Mouse (Mus musculus) embryonic facial prominence, embryonic 15.5 days (tissue): ENCODE measurements around the gene Smbd1. TPM values are rescaled to one million over a fixed set of nuclear protein-coding genes. Genes with fewer than 3 reads are reported as not detected.

Experiments used
- ATAC-seq: fragments of 200-750 bp; cut with Nextera tagmentation; 2 replicates; pipeline ENCODE4 v1.8.0; 2017; ENCODE audit warnings: low read depth, moderate TSS enrichment; ENCODE audit not compliant: insufficient number of reproducible peaks, low FRiP score, low TSS enrichment
- H3K27ac ChIP-seq: fragments of 300-500 bp; sonication (generic); replicated peaks from 2 replicates; pipeline ENCODE4 v1.5.1; 2015; ENCODE audit warnings: mild to moderate bottlenecking, inconsistent platforms
- H3K27me3 ChIP-seq: fragments of 300-500 bp; sonication (generic); 2 replicates; pipeline ENCODE4 v1.6.1; 2015; ENCODE audit warnings: inconsistent platforms
- H3K36me3 ChIP-seq: fragments of 300-500 bp; sonication (generic); 2 replicates; pipeline ENCODE4 v1.6.1; 2015; ENCODE audit warnings: mild to moderate bottlenecking, inconsistent platforms
- H3K4me1 ChIP-seq: fragments of 300-500 bp; sonication (generic); 2 replicates; pipeline ENCODE4 v1.6.1; 2015; ENCODE audit warnings: inconsistent platforms
- H3K4me2 ChIP-seq: fragments of 300-500 bp; sonication (generic); replicated peaks from 2 replicates; pipeline ENCODE4 v1.6.1; 2015; ENCODE audit warnings: mild to moderate bottlenecking, inconsistent platforms
- H3K4me3 ChIP-seq: fragments of 300-500 bp; sonication (generic); replicated peaks from 2 replicates; pipeline ENCODE4 v1.5.1; 2015; ENCODE audit warnings: mild to moderate bottlenecking, inconsistent platforms
- H3K9ac ChIP-seq: fragments of 300-500 bp; sonication (generic); 2 replicates; pipeline ENCODE4 v1.6.1; 2015; ENCODE audit warnings: inconsistent platforms
- H3K9me3 ChIP-seq: fragments of 300-500 bp; sonication (generic); replicated peaks from 2 replicates; pipeline ENCODE4 v1.6.1; 2016; ENCODE audit warnings: inconsistent platforms
- WGBS: fragments of 180-500 bp; shearing (Covaris S2); methylation state at CpG from one replicate; pipeline ENCODE4 v1.1.7; 2015; 5-methylcytosine and 5-hydroxymethylcytosine counted together
- polyA plus RNA-seq: library from polyadenylated mRNA; unstranded; fragments of >200 nt; fragmentation: Nextera tagmentation; extraction: Ambion mirVana; gene quantifications from 2 replicates; pipeline ENCODE4 v1.2.1, GENCODE M21; 2015

The Smbd1 gene
- polyA plus RNA-seq, 1 experiment from 2014 or later, result not detected

- ATAC-seq, result no peak
- no peaks in the 10 kb centered on the region for H3K9me3 ChIP-seq
- 59% methylated on average over 8 of the region's 8 CpGs for WGBS
- H3K27ac ChIP-seq, result no peak overlapping the region
- no peaks in the 10 kb centered on the region for H3K4me1 ChIP-seq
- H3K36me3 ChIP-seq, result no peaks in the 10 kb centered on the region
- H3K27me3 ChIP-seq, result 0 out of 2 replicates have a peak, but pooled peaks cover 3% of the 10 kb centered on the region
- H3K4me2 ChIP-seq, result no peak overlapping the region
- no peak overlapping the region for H3K4me3 ChIP-seq
- no peak overlapping the region for H3K9ac ChIP-seq
Measured at GRCm38 (mm10) chr16:32778956-32779355, 31.3 kb downstream of the Smbd1 start.

- Histone ChIP-seq H3K27ac (no peak overlapping the region), H3K9ac (no peak overlapping the region), H3K4me2 (no peak overlapping the region), H3K4me3 (no peak overlapping the region), H3K36me3 (no peaks in the 10 kb centered on the region), H3K27me3 (0 out of 2 replicates have a peak, but pooled peaks cover 3% of the 10 kb centered on the region), H3K9me3 (no peaks in the 10 kb centered on the region), H3K4me1 (no peaks in the 10 kb centered on the region)
- ATAC-seq, result no peak
- 77% methylated on average over 10 of the region's 10 CpGs for WGBS
Measured at GRCm38 (mm10) chr16:32776676-32777075, 33.6 kb downstream of the Smbd1 start.

GRCm38 (mm10) chr16:32766904-32767303 is 43.4 kb downstream of the Smbd1 start:
- Histone ChIP-seq H3K4me1 (no peaks in the 10 kb centered on the region), H3K9me3 (no peaks in the 10 kb centered on the region), H3K27ac (no peak overlapping the region), H3K27me3 (no peaks in the 10 kb centered on the region), H3K4me2 (no peak overlapping the region), H3K36me3 (no peaks in the 10 kb centered on the region), H3K9ac (no peak overlapping the region), H3K4me3 (no peak overlapping the region)
- ATAC-seq, result no peak
- WGBS, result 91% methylated on average over 7 of the region's 7 CpGs

GRCm38 (mm10) chr16:32764961-32765360 is 45.3 kb downstream of the Smbd1 start:
- ATAC-seq, result no peak
- H3K27me3 ChIP-seq, result no peaks in the 10 kb centered on the region

GRCm38 (mm10) chr16:32764550-32764949 is 45.7 kb downstream of the Smbd1 start:
- WGBS, result 82% methylated on average over 2 of the region's 2 CpGs
- H3K4me1 ChIP-seq, result no peaks in the 10 kb centered on the region
- no peaks in the 10 kb centered on the region for H3K27me3 ChIP-seq
- no peaks in the 10 kb centered on the region for H3K36me3 ChIP-seq
- no peak overlapping the region for H3K9ac ChIP-seq
- H3K4me2 ChIP-seq, result no peak overlapping the region
- ATAC-seq, result no peak
- H3K27ac ChIP-seq, result no peak overlapping the region
- no peak overlapping the region for H3K4me3 ChIP-seq
- no peaks in the 10 kb centered on the region for H3K9me3 ChIP-seq

More at GRCm38 (mm10) chr16:32764961-32765360, 45.3 kb downstream of the Smbd1 start:
- H3K9ac ChIP-seq, result no peak overlapping the region
- no peak overlapping the region for H3K4me2 ChIP-seq
- no peak overlapping the region for H3K27ac ChIP-seq
- H3K4me3 ChIP-seq, result no peak overlapping the region
- WGBS, result 80% methylated on average over 6 of the region's 6 CpGs
- no peaks in the 10 kb centered on the region for H3K9me3 ChIP-seq
- no peaks in the 10 kb centered on the region for H3K4me1 ChIP-seq
- H3K36me3 ChIP-seq, result no peaks in the 10 kb centered on the region

Other genes starting within 250 kb of the Smbd1 start
- 19.8 and 24.0 TPM in 2 replicates for gene Tfrc, start 201.6 kb downstream of the Smbd1 start, polyA plus RNA-seq
- 16.3 and 19.3 TPM in 2 replicates for gene Tnk2, start 166.6 kb downstream of the Smbd1 start, polyA plus RNA-seq
- 1.2 and 2.3 TPM in 2 replicates for gene Muc4, start 74.6 kb downstream of the Smbd1 start, polyA plus RNA-seq
- 0.55 and 1.2 TPM in 2 replicates for gene Muc20, start 13.0 kb downstream of the Smbd1 start, polyA plus RNA-seq
- gene Fyttd1, start 67.0 kb upstream of the Smbd1 start, polyA plus RNA-seq, result 90.0 and 99.3 TPM in 2 replicates
- 22.8 and 23.7 TPM in 2 replicates for gene Rubcn, start 67.3 kb upstream of the Smbd1 start, polyA plus RNA-seq
- gene Lrch3, start 103.6 kb upstream of the Smbd1 start, polyA plus RNA-seq, result 20.5 and 22.2 TPM in 2 replicates
- gene Iqcg, start 245.7 kb upstream of the Smbd1 start, polyA plus RNA-seq, result 7.5 and 12.1 TPM in 2 replicates
- gene Rpl35a, start 246.0 kb upstream of the Smbd1 start, polyA plus RNA-seq, result 817 and 937 TPM in 2 replicates